Mouse (Mus musculus) megakaryocyte, embryonic 14.5 days (primary cell): Measurements from ENCODE around the gene Bpgm. TPM values are rescaled to one million over a fixed set of nuclear protein-coding genes. Genes with fewer than 3 reads are reported as not detected.
A peak's percentile ranks its signal among the peaks of the same experiment; 100 is the strongest.

ENCODE experiments used
- H3K27me3 ChIP-seq: replicated peaks from 2 replicates; pipeline ENCODE3; 2012; ENCODE audit warnings: inconsistent platforms
- H3K36me3 ChIP-seq: replicated peaks from 2 replicates; pipeline ENCODE3; 2012; ENCODE audit warnings: low read length, inconsistent platforms, mixed read lengths
- H3K4me1 ChIP-seq: 2 replicates; pipeline ENCODE4 v1.6.1; 2012; ENCODE audit warnings: inconsistent platforms
- H3K4me3 ChIP-seq: replicated peaks from 2 replicates; pipeline ENCODE3; 2012; ENCODE audit warnings: moderate library complexity, mild to moderate bottlenecking, inconsistent platforms
- H3K9me3 ChIP-seq: 2 replicates; pipeline ENCODE4 v1.6.1; 2012; ENCODE audit warnings: inconsistent platforms
- FLI1 ChIP-seq: IDR thresholded peaks from 2 replicates; pipeline ENCODE4 v1.6.1; 2012; ENCODE audit warnings: low read length, inconsistent platforms, mixed read lengths
- GATA1 ChIP-seq: IDR thresholded peaks from 3 replicates; pipeline ENCODE4 v1.6.1; 2012; ENCODE audit warnings: mixed read lengths, low read length, inconsistent platforms, borderline replicate concordance
- polyA plus RNA-seq: library from polyadenylated mRNA; stranded (reverse); fragments of >175 nt; gene quantifications from 2 replicates; pipeline ENCODE4 v1.2.3, GENCODE M21; 2012; ENCODE audit warnings: low replicate concordance; ENCODE audit not compliant: insufficient read depth

Gene Bpgm
- polyA plus RNA-seq = 2.8 TPM in 1 of 2 replicates, not detected in the other

- H3K9me3 ChIP-seq = no peaks in the 10 kb centered on the region
- TF ChIP-seq GATA1 (no peak), FLI1 (0 out of 2 replicates have a peak, but pooled peaks have one; percentile 13)
- no peaks in the 10 kb centered on the region for H3K27me3 ChIP-seq
- peaks cover 69% of the 10 kb centered on the region for H3K4me1 ChIP-seq
- no peaks in the 10 kb centered on the region for H3K36me3 ChIP-seq
- H3K4me3 ChIP-seq = peak within 1 kb of the TSS; percentile 95
Observed at GRCm38 (mm10) chr6:34475974-34476794, at the start of gene Bpgm. Bpgm (plus strand) TSS chr6:34476207.

GRCm38 (mm10) chr6:34439006-34439405 lies 37.0 kb upstream of the Bpgm start:
- no peak overlapping the region for H3K4me3 ChIP-seq
- H3K27me3 ChIP-seq = peaks cover 8% of the 10 kb centered on the region
- no peaks in the 10 kb centered on the region for H3K4me1 ChIP-seq
- TF ChIP-seq FLI1 = no peak
- TF ChIP-seq GATA1 = no peak
- no peaks in the 10 kb centered on the region for H3K36me3 ChIP-seq
- no peaks in the 10 kb centered on the region for H3K9me3 ChIP-seq

GRCm38 (mm10) chr6:34441556-34442257 lies 34.3 kb upstream of the Bpgm start:
- TF ChIP-seq FLI1 = no peak
- no peak for TF ChIP-seq GATA1
- no peaks in the 10 kb centered on the region for H3K36me3 ChIP-seq

GRCm38 (mm10) chr6:34443791-34444190 lies 32.2 kb upstream of the Bpgm start:
- TF ChIP-seq FLI1 (no peak), GATA1 (no peak)
- Histone ChIP-seq H3K4me1 (0 out of 2 replicates have a peak, but pooled peaks cover 4% of the 10 kb centered on the region), H3K4me3 (no peak overlapping the region), H3K9me3 (0 out of 2 replicates have a peak, but pooled peaks cover 7% of the 10 kb centered on the region), H3K27me3 (peaks cover 8% of the 10 kb centered on the region), H3K36me3 (no peaks in the 10 kb centered on the region)

More at GRCm38 (mm10) chr6:34441556-34442257, 34.3 kb upstream of the Bpgm start:
- H3K4me1 ChIP-seq = 0 out of 2 replicates have a peak, but pooled peaks cover 4% of the 10 kb centered on the region
- H3K9me3 ChIP-seq = 0 out of 2 replicates have a peak, but pooled peaks cover 7% of the 10 kb centered on the region
- H3K27me3 ChIP-seq = peaks cover 8% of the 10 kb centered on the region
- H3K4me3 ChIP-seq = no peak overlapping the region

GRCm38 (mm10) chr6:34447961-34448360 lies 28.0 kb upstream of the Bpgm start:
- Histone ChIP-seq H3K36me3 (no peaks in the 10 kb centered on the region), H3K9me3 (0 out of 2 replicates have a peak, but pooled peaks cover 7% of the 10 kb centered on the region), H3K4me1 (0 out of 2 replicates have a peak, but pooled peaks cover 4% of the 10 kb centered on the region), H3K27me3 (peaks cover 11% of the 10 kb centered on the region), H3K4me3 (no peak overlapping the region)
- TF ChIP-seq FLI1 (no peak), GATA1 (no peak)

- no peak overlapping the region for H3K4me3 ChIP-seq
- peaks cover 9% of the 10 kb centered on the region; the same call in 1 of the 2 replicates for H3K4me1 ChIP-seq
- H3K9me3 ChIP-seq = 0 out of 2 replicates have a peak, but pooled peaks cover 7% of the 10 kb centered on the region
- H3K36me3 ChIP-seq = no peaks in the 10 kb centered on the region
- H3K27me3 ChIP-seq = peaks cover 13% of the 10 kb centered on the region
- no peak for TF ChIP-seq GATA1
- no peak for TF ChIP-seq FLI1
Observed at GRCm38 (mm10) chr6:34448696-34449095, 27.3 kb upstream of the Bpgm start.

GRCm38 (mm10) chr6:34452963-34453770 lies 22.8 kb upstream of the Bpgm start:
- H3K4me1 ChIP-seq = peaks cover 9% of the 10 kb centered on the region; the same call in 1 of the 2 replicates
- H3K4me3 ChIP-seq = no peak overlapping the region
- H3K27me3 ChIP-seq = peaks cover 39% of the 10 kb centered on the region
- no peaks in the 10 kb centered on the region for H3K9me3 ChIP-seq
- no peaks in the 10 kb centered on the region for H3K36me3 ChIP-seq
- TF ChIP-seq FLI1 (no peak), GATA1 (no peak)

- TF ChIP-seq GATA1 (no peak), FLI1 (no peak)
- Histone ChIP-seq H3K4me1 (peaks cover 4% of the 10 kb centered on the region; the same call in 1 of the 2 replicates), H3K9me3 (no peaks in the 10 kb centered on the region), H3K4me3 (no peak overlapping the region), H3K27me3 (peaks cover 22% of the 10 kb centered on the region), H3K36me3 (no peaks in the 10 kb centered on the region)
Observed at GRCm38 (mm10) chr6:34459456-34459855, 16.6 kb upstream of the Bpgm start.

- no peak for TF ChIP-seq FLI1
- TF ChIP-seq GATA1 = no peak
- Histone ChIP-seq H3K4me1 (no peaks in the 10 kb centered on the region), H3K36me3 (no peaks in the 10 kb centered on the region), H3K9me3 (no peaks in the 10 kb centered on the region), H3K4me3 (no peak overlapping the region), H3K27me3 (peaks cover 16% of the 10 kb centered on the region)
Observed at GRCm38 (mm10) chr6:34460651-34461050, 15.4 kb upstream of the Bpgm start.
